Mouse (Mus musculus): ENCODE measurements around the gene Wdr24.
"Not testable (repeated sequence)": the region's sequence is repeated elsewhere in the genome, so short reads cannot be mapped to it uniquely, and the experiment has no call there.

Wdr24 gene

DNA sequence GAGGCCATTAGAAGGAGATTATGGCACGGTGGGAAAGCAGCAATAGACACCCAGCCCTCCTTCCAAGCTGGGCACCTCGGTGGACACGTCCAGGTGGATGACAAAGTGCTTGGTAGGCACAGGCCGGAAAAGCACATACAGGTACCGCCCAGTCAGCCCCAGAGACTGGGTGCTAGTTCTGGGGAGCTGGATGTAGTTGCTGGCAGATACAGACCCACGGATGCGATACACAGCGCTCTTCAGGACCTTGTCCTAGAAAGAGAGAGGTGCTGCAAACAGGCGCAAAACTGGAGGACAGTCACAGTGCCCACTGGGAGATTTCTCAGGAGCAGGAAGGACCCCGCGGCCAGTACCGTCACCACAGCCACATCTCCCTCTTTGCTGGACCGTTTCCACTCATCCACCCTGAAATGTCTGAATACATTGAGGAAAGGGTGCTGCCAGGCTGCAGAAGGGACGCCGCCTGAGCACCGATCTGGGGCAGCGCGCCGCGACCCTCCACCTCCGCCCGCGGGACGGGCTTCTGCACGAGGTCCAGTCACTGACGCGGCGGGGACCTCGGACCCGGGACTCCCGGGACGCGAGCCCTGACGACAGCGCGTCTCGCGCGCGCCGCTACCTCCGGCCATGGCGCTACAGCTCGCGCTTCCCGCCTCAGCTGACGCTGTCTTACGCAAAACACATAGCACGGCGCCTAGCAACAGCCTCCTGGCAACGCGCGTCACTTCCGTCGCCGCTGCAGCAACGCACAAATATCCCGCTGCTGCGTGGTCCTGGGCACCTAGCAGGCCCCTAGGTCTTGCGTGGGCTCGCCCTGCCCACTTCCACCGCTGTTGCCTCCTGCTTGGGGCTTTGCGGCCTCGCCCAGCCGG lies 37.6 kb downstream of the Wdr24 start, which contains the start of gene Wdr90:
Gene Wdr90 (minus strand): TSS at position 670 of the 872 bp plus-strand sequence.
- peak; percentile 88 for DNase-seq (ENCODE audit: low spot score)

DNA sequence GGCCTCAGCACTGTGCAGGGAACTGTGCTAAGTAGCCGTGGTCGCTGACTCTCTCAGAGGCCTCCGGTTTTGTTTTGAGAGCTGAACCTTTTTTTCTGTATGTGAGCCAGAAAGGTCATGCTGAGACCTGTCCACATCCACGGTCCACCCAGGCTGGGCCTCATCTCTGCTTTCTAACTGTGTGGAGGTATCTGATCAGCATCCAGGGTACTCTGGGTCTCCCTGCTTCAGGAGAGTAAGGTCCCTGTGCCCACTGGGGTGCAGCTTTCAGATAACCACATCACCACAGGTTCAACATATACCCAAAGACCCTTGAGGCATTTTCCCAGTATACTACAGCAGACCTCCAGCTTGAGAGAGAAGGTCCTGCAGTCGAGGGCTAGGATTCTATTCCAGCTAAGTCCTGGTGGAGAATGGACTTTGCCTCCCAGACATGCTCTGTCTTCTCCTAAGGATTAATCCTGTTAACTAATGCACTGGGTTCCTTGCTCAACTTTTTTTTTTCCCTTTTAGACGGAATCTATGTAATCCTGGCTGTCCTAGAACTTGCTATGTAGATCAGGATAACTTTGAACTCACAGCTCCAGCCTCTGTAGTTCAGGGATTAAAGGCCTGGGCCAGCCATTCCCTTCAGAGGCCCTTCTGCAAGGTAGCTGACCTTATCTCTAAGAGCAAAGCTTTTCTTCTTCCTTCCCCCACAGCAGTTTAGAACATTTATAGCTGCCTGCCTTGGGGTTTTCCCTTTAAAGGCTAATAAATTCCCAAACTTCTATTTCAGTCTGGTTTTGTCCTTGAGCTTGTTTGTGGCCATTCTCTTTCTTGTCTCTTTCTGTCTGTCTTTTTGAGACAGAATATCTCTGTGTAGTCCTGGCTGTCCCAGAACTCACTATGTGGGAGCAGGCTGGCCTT lies 38.5 kb downstream of the Wdr24 start:
- DNase-seq (ENCODE audit: low spot score) = no peak

DNA sequence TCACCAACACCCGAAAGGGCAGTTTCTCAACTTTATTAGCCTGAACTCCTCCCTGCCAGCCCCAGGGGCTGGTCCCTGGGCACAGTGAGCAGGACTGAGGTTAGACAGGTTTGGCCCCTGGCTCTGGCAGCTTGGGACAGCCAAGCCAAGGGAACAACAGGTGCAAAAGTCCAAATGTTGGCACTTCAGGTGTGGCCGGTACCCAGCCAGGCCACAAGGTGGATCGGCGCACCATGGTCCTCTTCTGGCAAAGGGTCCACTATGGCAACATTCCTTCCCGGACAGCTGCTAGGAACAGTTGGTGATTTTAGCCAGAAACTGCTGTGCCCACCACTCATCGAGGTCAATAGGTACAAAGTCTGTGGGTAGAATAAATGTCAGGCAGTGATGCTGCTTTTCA lies 40.3 kb downstream of the Wdr24 start:
- DNase-seq (ENCODE audit: low spot score) = no peak

DNA sequence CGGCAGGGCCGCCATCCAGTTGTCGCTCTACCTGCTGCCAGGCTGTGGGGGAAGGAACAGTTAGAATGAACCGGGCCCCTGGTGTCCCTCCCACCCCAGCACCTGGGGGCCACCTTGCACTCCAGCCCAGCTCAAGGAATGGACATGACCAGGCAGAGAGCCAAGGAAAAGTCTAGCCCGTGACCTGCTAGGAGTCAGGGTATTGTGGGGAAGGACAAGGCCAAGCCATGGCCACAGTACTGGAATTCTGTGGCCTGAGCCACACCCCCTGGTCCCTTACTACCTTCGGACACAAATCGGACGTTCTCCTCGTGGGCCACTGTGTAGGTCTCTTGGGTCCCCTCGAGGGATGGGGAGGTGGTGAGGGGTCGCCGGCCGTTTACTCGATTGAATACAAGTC lies 40.9 kb downstream of the Wdr24 start:
- DNase-seq (ENCODE audit: low spot score) = no peak

DNA sequence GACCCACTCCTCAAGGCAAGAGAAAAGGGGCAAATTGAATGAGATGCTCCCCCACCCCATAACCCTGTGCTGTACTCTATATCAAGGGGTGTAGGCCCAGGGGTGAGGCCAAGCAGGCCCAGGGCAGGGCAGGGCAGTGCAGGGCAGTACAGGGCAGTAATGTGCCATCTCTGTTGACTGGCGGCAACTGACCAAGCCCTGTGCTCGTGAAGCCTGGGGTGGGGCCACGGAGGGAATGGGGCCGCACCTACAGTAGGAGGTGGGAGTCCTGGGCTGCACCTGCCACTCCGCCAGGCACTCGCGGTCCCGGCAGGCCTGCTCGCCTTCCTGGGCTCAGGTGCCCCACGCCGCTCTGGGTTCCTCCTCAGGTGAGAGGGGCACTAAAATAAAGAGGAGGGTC lies 41.9 kb downstream of the Wdr24 start:
- DNase-seq (ENCODE audit: low spot score) = no peak

DNA sequence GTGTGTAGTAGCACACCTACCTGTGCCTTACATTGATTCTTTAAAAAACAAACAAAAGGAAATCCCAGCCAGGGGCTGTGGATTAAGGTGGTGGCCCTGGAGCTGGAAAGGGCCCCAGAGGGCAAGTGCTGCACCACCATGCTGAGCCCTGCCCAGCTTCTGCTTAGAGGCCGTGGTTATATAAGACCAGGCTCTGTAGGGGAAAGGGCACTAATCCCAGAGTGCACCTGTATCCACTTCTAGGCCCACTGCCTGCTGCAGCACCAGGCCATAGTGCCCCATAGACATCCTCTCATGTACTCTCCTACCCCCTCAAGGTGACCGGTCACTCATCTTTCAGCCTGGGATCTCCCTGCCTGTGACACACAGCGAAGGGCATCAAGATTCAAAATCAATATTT lies 42.7 kb downstream of the Wdr24 start:
- DNase-seq (ENCODE audit: low spot score) = no peak

DNA sequence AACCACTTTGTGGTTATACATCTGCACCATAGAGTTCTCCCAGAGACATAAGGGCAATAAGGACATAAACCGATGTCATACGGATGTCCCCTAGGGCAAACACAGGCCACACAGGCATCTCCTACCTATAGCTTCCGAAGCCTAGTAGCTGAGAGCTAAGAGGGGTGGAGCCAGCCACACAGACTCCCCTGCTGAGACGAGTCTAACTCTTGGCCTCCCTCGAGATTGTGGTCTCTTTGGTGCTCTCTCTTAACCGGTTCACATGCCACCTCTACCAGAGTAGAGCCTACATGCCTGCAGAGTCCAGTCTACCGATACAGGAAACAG lies 44.0 kb downstream of the Wdr24 start:
- no peak for DNase-seq (ENCODE audit: low spot score)

DNA sequence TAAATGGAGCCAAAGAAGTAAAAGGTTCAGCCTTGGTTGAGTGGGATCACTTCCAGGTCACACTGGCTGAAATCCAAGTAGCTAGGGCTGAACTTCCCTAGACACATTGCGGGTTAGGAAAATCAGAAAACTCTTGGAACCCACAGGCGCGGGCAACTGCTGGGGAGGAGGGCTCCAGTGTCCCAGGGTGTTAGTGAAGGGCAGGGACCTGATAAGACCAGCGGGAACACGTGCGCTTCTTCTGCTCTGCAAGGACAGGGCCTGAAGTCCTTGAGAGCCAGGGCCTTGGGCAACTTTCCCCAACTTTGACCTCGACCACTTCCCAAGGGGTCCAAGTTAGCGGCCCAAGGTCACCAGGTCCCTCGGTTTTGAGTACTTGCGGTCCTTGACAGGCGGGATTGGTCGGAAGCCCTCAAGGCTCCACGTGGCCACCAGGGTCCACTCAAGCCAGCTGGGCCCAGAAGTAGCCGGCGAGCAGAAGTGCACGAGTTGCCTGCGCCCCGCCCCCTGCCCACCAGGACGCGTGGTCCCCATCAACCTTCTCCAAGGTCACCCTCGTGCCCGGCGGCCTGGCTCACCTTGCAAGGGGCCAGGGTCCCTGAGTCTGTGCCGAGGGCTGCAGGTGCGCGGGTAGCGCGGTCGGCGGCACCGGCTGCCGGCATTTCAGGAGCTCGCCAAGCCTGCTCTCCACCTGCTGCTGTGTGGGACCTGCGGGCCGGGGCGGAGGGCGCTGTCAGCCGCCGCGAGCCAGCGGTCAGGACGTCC lies 44.6 kb downstream of the Wdr24 start:
- DNase-seq (ENCODE audit: low spot score) = peak; percentile 74

DNA sequence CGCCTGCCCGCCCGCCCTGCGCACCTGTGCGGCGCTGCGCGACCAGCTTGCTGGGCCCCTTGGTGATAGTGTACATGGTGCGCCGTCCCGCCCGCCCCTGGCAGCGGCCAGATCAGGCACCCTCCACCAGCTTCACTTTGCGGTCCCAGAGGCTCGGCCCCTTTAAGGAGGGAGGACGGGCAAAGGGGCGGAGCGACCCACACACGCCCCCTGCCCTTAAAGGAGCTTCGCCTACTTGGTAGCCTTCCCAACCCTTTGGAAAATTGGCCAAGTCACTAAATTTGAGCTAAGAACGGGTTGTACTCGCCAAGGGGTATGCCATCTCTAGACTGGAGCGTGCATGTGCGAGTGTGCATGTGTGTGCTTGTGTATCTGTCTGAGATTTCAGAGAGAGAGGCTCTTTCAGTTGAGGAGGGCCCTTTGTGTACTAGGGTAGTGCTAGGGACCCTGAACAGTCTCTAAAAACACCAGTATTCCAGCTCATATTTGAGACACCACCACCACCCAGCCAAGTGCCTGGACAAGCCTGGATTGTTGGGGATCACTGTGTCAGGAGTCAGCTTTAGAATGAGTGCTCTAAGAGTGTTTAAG lies 45.3 kb downstream of the Wdr24 start, which contains the start of gene Mcrip2:
Gene Mcrip2 (minus strand): TSS at position 164 of the 591 bp plus-strand sequence.
- peak; percentile 85 for DNase-seq (ENCODE audit: low spot score)

DNA sequence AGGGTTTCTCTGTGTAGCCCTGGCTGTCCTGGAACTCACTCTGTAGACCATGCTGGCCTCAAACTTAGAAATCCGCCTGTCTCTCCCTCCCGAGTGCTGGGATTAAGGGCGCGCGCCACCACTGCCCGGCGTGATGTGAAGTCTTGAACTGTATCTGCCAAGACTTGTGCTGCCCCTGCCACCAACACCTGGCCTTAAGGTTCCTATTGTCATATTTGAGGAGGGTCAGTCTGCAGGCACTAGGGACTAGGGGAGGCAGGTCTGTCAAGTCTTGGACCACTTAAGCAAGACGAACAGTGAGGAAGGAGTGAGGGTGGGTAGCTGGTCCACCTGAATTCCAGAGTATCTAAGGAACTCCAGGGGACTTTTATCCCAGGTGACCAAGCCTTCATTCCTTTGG lies 46.1 kb downstream of the Wdr24 start:
- no peak for DNase-seq (ENCODE audit: low spot score)

DNA sequence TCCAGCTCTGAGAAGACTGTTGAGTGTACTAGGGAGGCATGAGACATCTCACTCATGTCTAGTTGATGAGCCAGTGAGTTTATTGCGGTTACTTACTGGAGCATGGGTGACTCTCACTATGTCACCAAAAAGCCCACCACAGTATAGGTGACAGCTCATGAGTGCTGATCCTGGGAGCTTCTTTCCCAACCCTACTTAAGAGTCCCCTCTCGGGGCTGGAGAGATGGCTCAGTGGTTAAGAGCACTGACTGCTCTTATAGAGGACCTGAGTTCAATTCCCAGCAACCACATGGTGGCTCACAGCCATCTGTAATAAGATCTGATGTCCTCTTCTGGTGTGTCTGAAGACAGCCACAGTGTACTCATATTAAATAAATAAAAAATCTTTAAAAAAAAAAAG lies 46.5 kb downstream of the Wdr24 start:
- no peak for DNase-seq (ENCODE audit: low spot score)

DNA sequence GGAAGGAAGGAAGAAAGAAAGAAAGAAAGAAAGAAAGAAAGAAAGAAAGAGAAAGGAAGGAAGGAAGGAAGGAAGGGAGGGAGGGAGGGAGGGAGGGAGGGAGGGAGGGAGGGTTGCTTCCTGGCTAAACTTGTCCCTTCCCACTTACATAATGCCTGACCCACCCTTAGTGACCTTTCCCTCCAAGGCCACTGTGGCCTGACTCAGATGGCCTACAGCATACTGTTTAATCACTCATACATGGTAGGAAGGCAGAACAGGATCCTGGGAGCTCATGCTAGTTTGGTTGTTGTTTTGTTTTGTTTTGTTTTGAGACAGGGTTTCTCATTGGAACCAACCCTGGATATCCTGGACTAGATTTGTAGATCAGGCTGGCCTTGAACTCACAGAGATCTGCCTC lies 48.1 kb downstream of the Wdr24 start:
- not testable (repeated sequence) for DNase-seq (ENCODE audit: low spot score)

DNA sequence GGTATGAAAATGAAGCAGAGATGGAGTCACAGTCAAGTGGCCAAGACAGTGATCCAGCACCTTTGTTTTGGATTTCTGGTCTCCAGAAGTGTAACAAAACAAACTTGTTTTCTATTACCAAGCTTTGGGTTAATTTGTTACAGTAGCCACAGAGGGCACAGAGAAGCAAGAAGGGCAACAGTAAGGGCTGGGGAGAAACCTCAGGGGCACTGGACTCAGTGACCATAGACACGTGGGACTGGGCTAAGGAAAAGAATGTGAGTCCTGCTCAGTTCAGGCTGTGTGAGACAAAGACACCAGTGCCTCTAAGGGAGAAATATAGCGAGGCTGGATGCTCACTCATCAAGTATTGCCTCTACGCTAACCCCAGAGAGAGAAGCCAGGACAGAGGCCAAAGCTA lies 49.2 kb downstream of the Wdr24 start:
- no peak for DNase-seq (ENCODE audit: low spot score)

DNA sequence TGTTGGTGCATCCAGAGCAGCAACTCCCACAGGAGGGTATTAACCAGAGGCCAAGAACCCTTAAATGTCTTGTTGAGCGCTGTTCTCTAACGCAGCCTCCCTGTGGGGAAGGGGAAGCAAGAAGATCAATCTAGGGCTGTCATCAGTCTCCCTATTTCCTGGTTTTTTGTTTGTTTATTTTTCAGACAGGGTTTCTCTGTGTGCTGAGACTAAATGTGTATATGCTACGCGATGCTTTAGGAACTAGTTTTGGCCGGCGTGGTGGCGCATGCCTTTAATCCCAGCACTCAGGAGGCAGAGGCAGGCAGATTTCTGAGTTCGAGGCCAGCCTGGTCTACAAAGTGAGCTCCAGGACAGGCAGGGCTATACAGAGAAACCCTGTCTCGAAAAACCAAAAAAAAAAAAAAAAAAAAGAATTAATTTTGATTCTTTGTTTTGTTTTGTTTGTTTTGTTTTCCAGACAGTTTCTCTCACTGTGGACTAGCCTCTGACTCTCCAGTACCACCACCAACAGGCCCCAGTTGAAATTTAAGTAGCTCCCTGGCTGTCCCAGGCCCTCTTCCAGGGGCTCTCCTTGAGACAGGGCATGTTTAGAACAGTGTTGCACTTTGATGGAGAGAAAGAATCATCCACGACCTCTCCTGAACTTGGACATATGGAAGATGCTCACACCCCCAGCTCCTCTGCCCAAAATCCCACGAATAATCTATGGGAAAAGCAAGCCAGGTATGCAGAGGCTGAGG lies 50.1 kb downstream of the Wdr24 start:
- no peak for DNase-seq (ENCODE audit: low spot score)

DNA sequence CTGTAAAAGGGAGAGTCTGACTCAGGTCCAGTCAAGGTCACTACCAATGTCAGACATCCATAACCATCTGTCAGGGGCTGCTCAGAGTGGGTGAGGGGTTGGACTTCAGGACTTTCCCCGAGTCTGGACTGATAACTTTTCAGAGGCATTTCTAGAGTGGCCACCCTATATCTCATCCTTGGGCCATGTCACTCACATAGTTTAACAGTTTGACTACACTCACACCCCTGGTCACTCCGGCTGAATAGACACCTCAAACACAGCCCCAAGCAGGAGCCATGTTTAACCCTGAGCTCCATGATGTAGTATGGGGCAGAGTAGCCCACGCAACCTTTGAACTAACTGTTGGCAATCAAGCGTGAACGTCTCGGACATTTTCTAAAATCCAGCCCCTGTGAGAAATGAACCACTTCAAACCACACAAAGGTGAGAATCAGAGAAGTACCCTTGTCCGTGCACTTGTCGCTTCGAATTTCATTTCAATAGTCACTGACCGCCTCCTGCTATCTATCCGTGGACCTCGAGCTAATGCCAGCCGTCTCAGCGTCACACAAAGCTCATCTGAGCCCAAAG lies 50.8 kb downstream of the Wdr24 start:
- no peak for DNase-seq (ENCODE audit: low spot score)

DNA sequence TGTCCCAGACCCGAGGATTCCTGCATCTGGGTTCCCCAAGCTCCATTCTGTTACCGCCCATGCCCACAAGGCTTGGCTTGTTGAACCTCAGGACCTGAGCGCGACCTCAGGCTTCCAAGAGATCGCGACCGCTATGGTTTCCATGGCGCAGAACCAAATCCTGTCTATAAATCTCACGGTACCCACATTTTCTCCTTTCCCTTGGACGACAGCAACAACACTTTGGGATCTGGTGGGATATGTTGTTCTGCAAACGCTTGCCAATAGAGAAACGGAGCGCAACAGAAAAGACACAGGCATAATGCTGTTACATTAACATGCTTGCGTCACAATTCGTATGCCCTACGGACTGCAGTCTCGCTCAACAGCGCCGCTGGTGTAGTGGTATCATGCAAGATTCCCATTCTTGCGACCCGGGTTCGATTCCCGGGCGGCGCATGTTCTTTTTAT lies 51.3 kb downstream of the Wdr24 start, which contains the start of gene Mettl26:
Gene Mettl26 (plus strand): TSS at position 354 of the 450 bp plus-strand sequence.
- DNase-seq (ENCODE audit: low spot score) = peak; percentile 94

DNA sequence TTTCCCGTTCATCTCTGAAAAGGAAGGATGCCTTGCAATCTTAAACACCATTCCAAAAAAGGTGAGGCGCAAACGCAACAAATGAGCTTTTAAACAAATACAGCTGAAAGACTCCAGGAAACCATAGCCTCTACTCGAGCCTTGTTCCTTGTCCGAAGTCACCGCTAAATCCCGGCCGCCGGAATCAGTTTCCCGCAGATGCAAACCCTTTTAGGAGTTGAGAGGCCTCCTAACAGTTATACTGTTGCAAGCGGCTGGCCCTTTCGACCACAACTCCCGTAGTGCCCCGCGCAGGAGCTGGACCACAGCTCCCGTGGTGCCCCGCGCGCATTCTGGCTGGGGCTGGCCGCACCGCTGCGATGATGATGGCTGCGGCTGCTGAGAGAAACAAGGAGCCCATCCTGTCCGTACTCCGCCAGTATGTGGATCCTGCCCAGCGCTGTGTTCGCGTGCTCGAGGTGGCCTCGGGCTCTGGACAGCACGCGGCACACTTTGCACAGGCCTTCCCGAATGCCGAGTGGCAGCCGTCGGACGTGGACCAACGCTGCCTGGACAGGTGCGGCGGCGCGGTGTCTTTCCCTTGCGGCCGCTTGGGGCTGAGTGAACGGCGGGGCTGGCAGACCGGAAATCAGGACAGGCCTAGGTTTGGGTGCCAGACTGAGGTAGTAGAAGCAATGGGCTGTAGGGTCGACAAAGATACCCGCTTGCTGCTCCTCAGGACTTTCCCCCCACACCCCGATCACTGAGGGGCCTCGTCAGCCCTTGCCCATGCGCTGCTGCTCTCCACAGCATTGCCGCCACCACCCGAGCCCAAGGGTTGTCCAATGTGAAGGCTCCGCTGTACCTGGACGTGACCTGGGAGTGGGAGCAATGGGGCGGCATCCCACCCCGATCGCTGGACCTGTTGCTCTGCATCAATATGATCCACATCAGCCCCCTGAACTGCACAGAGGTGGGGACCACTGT lies 52.0 kb downstream of the Wdr24 start:
- DNase-seq (ENCODE audit: low spot score) = peak; percentile 92

DNA sequence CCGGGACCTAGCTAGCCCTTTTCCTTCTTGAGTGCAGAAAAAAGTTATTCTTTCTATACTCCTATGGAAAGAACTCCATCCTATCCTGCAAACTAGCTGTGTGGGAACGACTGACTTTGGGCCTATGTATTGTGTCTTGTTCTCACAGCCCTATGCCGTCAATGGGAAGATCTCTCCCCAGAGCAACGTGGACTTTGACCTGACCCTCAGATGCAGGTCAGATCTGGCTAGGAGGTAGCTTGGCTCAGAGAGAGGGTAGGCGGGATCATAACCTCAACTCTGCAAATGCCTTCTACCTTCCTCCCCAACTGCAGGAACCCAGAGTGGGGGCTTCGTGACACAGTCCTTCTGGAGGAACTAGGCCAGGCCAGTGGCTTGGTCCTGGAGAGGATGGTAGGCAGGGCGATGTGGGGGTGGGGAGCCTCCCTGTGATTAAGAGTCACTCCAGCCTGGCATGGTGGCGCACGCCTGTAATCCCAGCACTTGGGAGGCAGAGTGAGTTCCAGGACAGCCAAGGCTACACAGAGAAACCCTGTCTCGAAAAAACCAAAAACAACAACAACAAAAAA lies 53.0 kb downstream of the Wdr24 start:
- DNase-seq (ENCODE audit: low spot score) = peak; percentile 76

DNA sequence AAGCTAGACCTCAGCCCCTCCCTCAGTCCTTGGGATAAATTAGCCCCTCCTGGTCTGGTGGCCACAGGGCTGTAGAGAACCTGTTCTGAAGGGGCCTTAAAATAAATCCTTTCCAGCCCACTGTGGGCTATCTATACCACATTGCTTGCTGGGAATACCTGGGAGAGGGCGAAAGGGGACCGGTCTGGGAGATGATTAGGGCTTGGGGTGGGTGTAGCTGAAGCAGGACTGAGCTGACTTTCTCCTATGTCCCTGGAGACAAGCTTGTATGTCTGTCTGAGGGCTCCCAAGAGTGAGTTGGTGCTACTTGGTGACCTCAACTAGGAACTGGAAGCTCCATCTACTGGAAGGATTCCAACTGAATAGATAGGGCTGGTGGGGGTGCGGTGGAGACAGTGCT lies 53.6 kb downstream of the Wdr24 start:
- DNase-seq (ENCODE audit: low spot score) = no peak

Measured in yolk sac, embryonic 10.5 days (tissue).